Mouse (Mus musculus) liver, embryonic 14.5 days (tissue): ENCODE data around the gene Zp1.

Experiments used
- CTCF ChIP-seq: IDR thresholded peaks from 2 replicates; pipeline ENCODE4 v1.5.1; 2016; ENCODE audit warnings: antibody characterized with exemption, low read depth, control low read depth
- EP300 ChIP-seq: IDR thresholded peaks from 2 replicates; pipeline ENCODE4 v1.6.1; 2016; ENCODE audit warnings: antibody characterized with exemption, low read depth

GRCm38 (mm10) chr19:10965721-10966120 is 45.3 kb upstream of the Zp1 start:
- TF ChIP-seq EP300 (no peak), CTCF (no peak)
